Mouse (Mus musculus) lung, postnatal 36 days (tissue): ENCODE data around the gene Abi3.

ENCODE experiments used
- DNase-seq: peaks from one replicate; pipeline ENCODE4 v3.0.0; 2022; ENCODE audit warnings: mixed read lengths

The Abi3 gene

GRCm38 (mm10) chr11:95838598-95838997, 3.7 kb downstream of the Abi3 start:
- DNase-seq: no peak

DNA sequence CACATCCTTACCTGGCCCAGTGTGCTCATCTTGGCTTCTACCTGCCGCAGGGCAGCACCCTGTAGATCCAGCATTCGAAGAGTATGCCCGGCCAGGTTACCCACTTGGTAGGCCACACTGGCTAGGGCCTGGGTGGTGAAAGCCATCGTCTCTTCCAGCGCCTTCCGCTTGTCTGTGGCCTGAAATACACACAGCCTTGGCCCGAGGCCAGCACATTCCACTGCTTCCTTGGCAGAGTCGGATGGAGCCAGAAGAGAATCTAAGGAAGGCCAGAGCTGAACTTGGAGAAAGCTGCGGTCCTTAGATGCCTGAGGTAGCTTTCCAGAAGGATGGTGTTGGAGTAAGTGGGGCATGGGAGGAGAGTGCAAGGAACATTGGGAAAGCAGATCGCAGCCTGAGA, 5.2 kb downstream of the Abi3 start, which contains the start of gene Gngt2:
Gngt2 (plus strand) TSS at position 158 of the 400 bp plus-strand sequence.
- DNase-seq: peak; percentile 97

GRCm38 (mm10) chr11:95836433-95836832, 5.8 kb downstream of the Abi3 start:
- DNase-seq: peak; percentile 56

DNA sequence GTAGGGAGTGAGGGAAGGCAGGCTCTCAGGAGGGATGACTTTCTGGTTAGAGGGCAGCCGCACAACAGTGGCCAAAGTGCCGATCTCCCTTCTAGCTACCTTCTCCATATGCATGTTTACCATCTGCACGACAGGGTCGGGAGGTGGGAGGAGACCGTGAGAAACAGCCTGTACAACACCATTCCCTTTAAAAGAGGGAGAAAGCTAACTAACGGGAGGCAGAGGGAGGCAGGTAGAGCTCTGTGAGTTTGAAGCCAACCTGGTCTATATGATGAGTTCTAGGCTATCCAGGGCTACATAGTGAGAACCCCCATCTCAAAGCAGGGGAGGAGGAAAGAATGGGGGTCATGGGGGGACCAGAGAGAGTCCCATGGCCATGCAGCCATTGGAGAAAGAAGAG, 6.4 kb downstream of the Abi3 start:
- no peak for DNase-seq

GRCm38 (mm10) chr11:95834742-95835710, 7.2 kb downstream of the Abi3 start:
- DNase-seq: peak; percentile 72

GRCm38 (mm10) chr11:95834143-95834667, 8.1 kb downstream of the Abi3 start:
- DNase-seq: peak; percentile 75

DNA sequence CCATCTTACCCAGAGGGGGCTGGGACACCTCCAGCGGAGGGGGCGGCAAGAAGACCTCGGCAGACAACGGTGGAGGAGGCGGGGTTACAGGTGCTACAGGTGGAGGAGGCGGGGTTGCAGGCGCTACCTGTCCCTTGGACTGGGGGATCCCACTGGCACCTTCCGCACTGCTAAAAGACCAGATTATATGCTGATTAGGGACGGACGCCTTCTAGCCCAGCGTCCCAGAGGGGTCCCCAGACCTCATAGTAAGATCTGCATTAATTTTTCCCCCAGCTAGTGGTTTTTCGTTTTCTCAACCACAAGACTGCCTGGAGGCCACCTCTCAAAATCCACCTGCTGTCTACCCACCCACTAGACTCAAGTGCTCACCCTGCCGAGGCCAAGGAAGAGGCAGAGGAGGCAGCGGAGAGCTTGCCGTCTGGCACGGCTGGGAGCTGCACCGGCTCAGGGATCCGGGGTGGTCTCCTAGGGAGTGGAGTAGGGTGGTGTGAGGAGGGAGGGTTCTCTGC, 8.6 kb downstream of the Abi3 start:
- DNase-seq: no peak

GRCm38 (mm10) chr11:95833006-95833570, 9.2 kb downstream of the Abi3 start:
- no peak for DNase-seq

- no peak for DNase-seq
These were observed 9.9 kb downstream of the Abi3 start for GRCm38 (mm10) chr11:95832129-95833005.

DNA sequence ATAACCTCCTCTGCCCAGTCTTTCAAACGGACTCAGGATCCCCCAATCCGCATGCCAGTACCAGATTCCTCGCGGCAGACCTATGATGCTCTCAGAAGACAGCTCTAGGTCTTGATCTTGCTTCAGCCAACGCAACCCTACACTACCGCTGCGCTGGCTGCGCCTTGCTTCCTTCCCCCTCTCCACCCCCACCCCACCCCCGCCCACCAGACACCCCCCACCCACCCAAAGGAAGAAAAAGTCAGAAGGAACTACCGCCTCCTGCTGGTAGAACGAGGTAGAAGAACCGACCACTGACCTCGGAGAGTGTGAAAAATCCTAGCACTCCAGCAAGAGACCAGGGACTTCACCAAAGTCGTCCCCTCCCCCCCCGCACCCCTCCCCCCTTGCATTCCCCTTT, 10.6 kb downstream of the Abi3 start:
- no peak for DNase-seq

- no peak for DNase-seq
These were observed 11.0 kb downstream of the Abi3 start for GRCm38 (mm10) chr11:95831276-95831619.

DNA sequence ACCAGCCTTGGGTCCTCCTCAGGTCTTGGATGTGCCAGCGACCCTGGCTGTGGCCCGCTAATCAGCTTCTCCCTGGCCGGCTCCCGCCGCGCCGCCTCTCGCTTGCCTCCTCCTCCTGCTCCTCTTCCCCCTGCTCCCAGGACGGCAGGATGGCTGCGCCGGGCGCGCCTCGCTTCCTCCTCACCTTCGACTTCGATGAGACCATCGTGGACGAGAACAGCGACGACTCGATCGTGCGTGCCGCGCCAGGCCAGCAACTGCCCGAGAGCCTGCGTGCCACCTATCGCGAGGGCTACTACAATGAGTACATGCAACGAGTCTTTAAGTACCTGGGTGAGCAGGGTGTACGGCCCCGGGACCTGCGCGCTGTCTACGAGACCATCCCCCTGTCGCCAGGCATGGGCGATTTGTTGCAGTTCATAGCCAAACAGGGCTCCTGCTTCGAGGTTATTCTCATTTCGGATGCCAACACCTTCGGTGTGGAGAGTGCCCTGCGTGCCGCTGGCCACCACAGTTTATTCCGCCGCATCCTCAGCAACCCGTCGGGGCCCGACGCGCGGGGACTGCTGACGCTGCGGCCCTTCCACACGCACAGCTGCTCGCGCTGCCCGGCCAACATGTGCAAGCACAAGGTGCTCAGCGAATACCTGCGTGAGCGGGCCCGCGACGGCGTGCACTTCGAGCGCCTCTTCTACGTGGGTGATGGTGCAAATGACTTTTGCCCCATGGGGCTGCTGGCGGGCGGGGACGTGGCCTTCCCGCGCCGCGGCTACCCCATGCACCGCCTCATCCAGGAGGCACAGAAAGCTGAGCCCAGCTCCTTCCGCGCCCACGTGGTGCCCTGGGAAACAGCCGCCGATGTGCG, 11.6 kb downstream of the Abi3 start:
- DNase-seq: no peak

DNA sequence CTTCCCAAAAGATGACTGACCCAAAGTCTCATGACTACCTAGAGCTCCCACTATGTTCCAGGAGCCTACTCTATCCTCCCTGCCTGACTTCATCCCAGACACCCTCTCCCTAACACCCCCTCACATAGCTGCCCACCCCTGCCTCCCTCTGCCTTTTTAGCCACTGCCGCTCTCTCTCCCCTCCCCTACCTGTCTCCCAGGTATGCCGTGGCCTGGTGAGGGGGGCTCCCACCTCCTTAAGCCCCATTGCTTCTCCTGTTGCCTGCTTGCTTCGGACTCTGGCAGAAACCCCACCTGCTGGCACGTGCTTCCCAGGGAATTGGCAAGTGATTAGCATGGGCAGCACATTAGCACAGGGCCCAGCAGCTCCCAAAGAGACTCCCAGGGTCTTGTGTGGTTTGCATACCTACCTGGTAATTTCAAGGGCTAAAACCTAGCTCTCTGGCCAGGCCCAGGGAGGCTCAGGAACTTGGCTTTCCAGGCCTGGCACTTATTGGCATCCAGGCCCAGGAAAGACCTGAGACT, 12.7 kb downstream of the Abi3 start:
- DNase-seq: no peak

- no peak for DNase-seq
These were observed 13.9 kb downstream of the Abi3 start for GRCm38 (mm10) chr11:95828181-95828964.

- DNase-seq: peak; percentile 84
These were observed 14.7 kb downstream of the Abi3 start for GRCm38 (mm10) chr11:95827464-95828085.

- no peak for DNase-seq
These were observed 15.2 kb downstream of the Abi3 start for GRCm38 (mm10) chr11:95827168-95827447.

DNA sequence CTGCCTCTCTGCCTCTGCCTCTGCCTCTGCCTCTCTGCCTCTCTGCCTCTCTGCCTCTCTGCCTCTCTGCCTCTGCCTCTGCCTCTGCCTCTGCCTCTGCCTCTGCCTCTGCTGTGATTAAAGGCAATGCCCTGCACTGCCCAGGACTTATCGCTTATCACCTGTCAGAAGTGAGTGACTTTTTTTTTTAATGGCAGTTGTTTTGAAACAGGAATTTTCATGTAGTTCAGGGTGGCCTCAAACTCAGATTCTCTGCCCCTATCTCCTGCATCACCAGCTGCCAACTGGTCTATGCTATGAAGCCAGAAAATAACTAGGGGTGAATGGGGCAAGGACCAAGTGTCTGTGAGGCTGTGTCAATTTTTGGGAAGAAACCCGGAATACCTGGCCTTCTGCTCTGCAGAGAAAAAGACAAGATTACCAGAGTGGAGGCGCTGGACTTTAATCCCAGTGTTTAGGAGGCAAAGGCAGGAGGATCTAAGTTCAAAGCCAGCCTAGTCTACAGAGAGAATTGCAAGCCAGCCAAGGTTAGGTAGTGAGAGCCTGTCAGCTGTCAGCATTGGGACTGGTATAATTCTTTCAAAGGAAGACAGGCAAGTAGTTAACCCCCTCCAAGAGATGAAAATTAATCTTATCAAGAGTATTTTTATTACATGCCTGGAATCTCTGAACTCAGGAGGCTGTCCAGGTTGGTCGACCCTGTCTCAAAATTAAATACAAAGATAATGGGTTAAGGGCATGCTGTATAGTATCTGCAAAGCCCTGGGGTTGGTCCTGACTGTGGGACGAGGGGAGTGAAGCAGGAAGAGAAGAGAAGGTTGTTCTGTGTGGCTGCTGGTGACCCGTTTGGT, 15.7 kb downstream of the Abi3 start:
- no peak for DNase-seq

GRCm38 (mm10) chr11:95825625-95826024, 16.7 kb downstream of the Abi3 start:
- no peak for DNase-seq

DNA sequence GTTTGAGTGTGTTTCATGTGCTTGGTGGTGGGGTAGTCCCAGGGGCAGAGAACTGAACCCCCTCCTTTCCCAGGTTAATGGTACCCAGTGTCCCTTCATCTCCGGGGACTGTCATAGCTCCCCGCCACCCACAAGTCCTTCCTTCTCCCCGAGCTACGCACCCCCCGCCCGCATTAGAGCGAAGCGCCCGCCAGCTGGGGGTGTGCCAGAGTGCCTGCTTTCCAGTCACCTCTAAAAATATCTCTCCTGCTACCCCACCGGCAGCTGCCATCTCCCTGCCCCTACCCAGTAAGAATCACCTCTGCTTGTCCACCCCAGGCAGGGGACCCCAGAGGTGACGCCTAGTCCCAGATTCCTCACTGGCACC, 17.4 kb downstream of the Abi3 start:
- peak; percentile 63 for DNase-seq
